Mouse (Mus musculus): ENCODE measurements around the gene Zkscan1. TPM values are rescaled to one million over a fixed set of nuclear protein-coding genes. Genes with fewer than 3 reads are reported as not detected.
"Not testable (repeated sequence)": the region's sequence is repeated elsewhere in the genome, so short reads cannot be mapped to it uniquely, and the experiment has no call there.

Zkscan1 gene
- total RNA-seq (2021) (10 to 100 TPM; 14.0 to 15.3 TPM), polyA plus RNA-seq (2012; rRNA removed) (3.7 and 6.4 TPM in 2 replicates)
- long read RNA-seq, full-length matches to known transcripts: 7 of 7 reads
- long read RNA-seq, partial matches to known transcripts: 0 of 7 reads
- long read RNA-seq, other reads (novel, unspliced or antisense): 0 of 7 reads

GRCm38 (mm10) chr5:138084996-138085395 is at the start of gene Zkscan1:
Zkscan1 (plus strand) TSS chr5:138085084.
- Histone ChIP-seq H3K27me3 (ENCODE audit: control insufficient read depth, insufficient read depth, low read length) (no peaks in the 10 kb centered on the region), H3K4me3 (peak within 1 kb of the TSS; percentile 97), H3K4me1 (ENCODE audit: control insufficient read depth, insufficient read depth, low read length) (peaks cover 5% of the 10 kb centered on the region), H3K9ac (ENCODE audit: low read depth, low read length) (peak within 1 kb of the TSS; percentile 82), H3K79me2 (replicated peaks; ENCODE audit: control insufficient read depth, insufficient read depth, low read length) (peaks cover 4% of the 10 kb centered on the region), H3K36me3 (ENCODE audit: control insufficient read depth, insufficient read depth, low read length) (peaks cover 14% of the 10 kb centered on the region), H3K27ac (peak within 1 kb of the TSS; percentile 93)
- DNase-seq: peak; percentile 77 to 84
- peak; percentile 88 for TF ChIP-seq POLR2A (IDR thresholded peaks at IDR 0.05; ENCODE audit: insufficient read depth, low read depth, low read length)
- TF ChIP-seq CTCF (IDR thresholded peaks at IDR 0.05): no peak
- TF ChIP-seq EP300 (IDR thresholded peaks at IDR 0.05; ENCODE audit: insufficient read depth, low read depth, low read length): peak; percentile 67
- intact Hi-C loops (cut with DNase I): loop anchor here (2.0 kb wide), 1 partner anchor 32 kb away; the partner anchor contains the start of gene Zscan21
- WGBS: under 1% methylated on average over 27 of the region's 27 CpGs

GRCm38 (mm10) chr5:138052894-138053293 is 32.0 kb upstream of the Zkscan1 start, which contains the start of gene Smok3c:
Smok3c (plus strand) TSS chr5:138053194.
- H3K4me1 ChIP-seq (ENCODE audit: control insufficient read depth, insufficient read depth, low read length); H3K27ac ChIP-seq; H3K79me2 ChIP-seq (replicated peaks; ENCODE audit: control insufficient read depth, insufficient read depth, low read length); H3K36me3 ChIP-seq (ENCODE audit: control insufficient read depth, insufficient read depth, low read length); H3K9ac ChIP-seq (ENCODE audit: low read depth, low read length); intact Hi-C loops (cut with DNase I); H3K27me3 ChIP-seq (ENCODE audit: control insufficient read depth, insufficient read depth, low read length); H3K4me3 ChIP-seq; DNase-seq: not testable (repeated sequence)
- no CpG with 5 or more reads among the region's 5 CpGs for WGBS

- no peaks in the 10 kb centered on the region for H3K27me3 ChIP-seq (ENCODE audit: control insufficient read depth, insufficient read depth, low read length)
- 82% methylated on average over 4 of the region's 4 CpGs for whole genome bisulfite sequencing
- H3K4me3 ChIP-seq: no peak overlapping the region
- no peak overlapping the region for H3K27ac ChIP-seq
- no peak for TF ChIP-seq POLR2A (IDR thresholded peaks at IDR 0.05; ENCODE audit: insufficient read depth, low read depth, low read length)
- TF ChIP-seq EP300 (IDR thresholded peaks at IDR 0.05; ENCODE audit: insufficient read depth, low read depth, low read length): no peak
- TF ChIP-seq CTCF (IDR thresholded peaks at IDR 0.05): no peak
- H3K36me3 ChIP-seq (ENCODE audit: control insufficient read depth, insufficient read depth, low read length): no peaks in the 10 kb centered on the region
- no peak for DNase-seq
- intact Hi-C loops (cut with DNase I): no loop called here
- H3K4me1 ChIP-seq (ENCODE audit: control insufficient read depth, insufficient read depth, low read length): no peaks in the 10 kb centered on the region
- no peak overlapping the region for H3K9ac ChIP-seq (ENCODE audit: low read depth, low read length)
- H3K79me2 ChIP-seq (replicated peaks; ENCODE audit: control insufficient read depth, insufficient read depth, low read length): no peaks in the 10 kb centered on the region
These were observed 11.1 kb upstream of the Zkscan1 start for GRCm38 (mm10) chr5:138073803-138074202.

- no peak for DNase-seq
- intact Hi-C loops (cut with DNase I): no loop called here
- Histone ChIP-seq H3K36me3 (ENCODE audit: control insufficient read depth, insufficient read depth, low read length) (no peaks in the 10 kb centered on the region), H3K4me3 (no peak overlapping the region), H3K79me2 (replicated peaks; ENCODE audit: control insufficient read depth, insufficient read depth, low read length) (no peaks in the 10 kb centered on the region), H3K9ac (ENCODE audit: low read depth, low read length) (no peak overlapping the region), H3K27ac (no peak overlapping the region), H3K4me1 (ENCODE audit: control insufficient read depth, insufficient read depth, low read length) (no peaks in the 10 kb centered on the region), H3K27me3 (ENCODE audit: control insufficient read depth, insufficient read depth, low read length) (no peaks in the 10 kb centered on the region)
- 54% methylated on average over 3 of the region's 3 CpGs for WGBS
- TF ChIP-seq CTCF (IDR thresholded peaks at IDR 0.05): no peak
- TF ChIP-seq EP300 (IDR thresholded peaks at IDR 0.05; ENCODE audit: insufficient read depth, low read depth, low read length): no peak
- TF ChIP-seq POLR2A (IDR thresholded peaks at IDR 0.05; ENCODE audit: insufficient read depth, low read depth, low read length): no peak
These were observed 9.2 kb upstream of the Zkscan1 start for GRCm38 (mm10) chr5:138075684-138076083.

GRCm38 (mm10) chr5:138076148-138076547 is 8.7 kb upstream of the Zkscan1 start:
- WGBS: 62% methylated on average over 2 of the region's 2 CpGs
- no peak for TF ChIP-seq POLR2A (IDR thresholded peaks at IDR 0.05; ENCODE audit: insufficient read depth, low read depth, low read length)
- no peak for TF ChIP-seq EP300 (IDR thresholded peaks at IDR 0.05; ENCODE audit: insufficient read depth, low read depth, low read length)
- no peak for TF ChIP-seq CTCF (IDR thresholded peaks at IDR 0.05)
- intact Hi-C loops (cut with DNase I): no loop called here

GRCm38 (mm10) chr5:138080456-138080855 is 4.4 kb upstream of the Zkscan1 start:
- Histone ChIP-seq H3K4me1 (ENCODE audit: control insufficient read depth, insufficient read depth, low read length) (0 out of 2 replicates have a peak, but pooled peaks cover 1% of the 10 kb centered on the region), H3K9ac (ENCODE audit: low read depth, low read length) (no peak overlapping the region), H3K36me3 (ENCODE audit: control insufficient read depth, insufficient read depth, low read length) (no peaks in the 10 kb centered on the region), H3K4me3 (no peak overlapping the region), H3K79me2 (replicated peaks; ENCODE audit: control insufficient read depth, insufficient read depth, low read length) (no peaks in the 10 kb centered on the region; the same call in none of the 2 replicates), H3K27ac (no peak overlapping the region), H3K27me3 (ENCODE audit: control insufficient read depth, insufficient read depth, low read length) (no peaks in the 10 kb centered on the region)
- no peak for DNase-seq
- intact Hi-C loops (cut with DNase I): no loop called here
- TF ChIP-seq POLR2A (IDR thresholded peaks at IDR 0.05; ENCODE audit: insufficient read depth, low read depth, low read length) (no peak), CTCF (IDR thresholded peaks at IDR 0.05) (no peak), EP300 (IDR thresholded peaks at IDR 0.05; ENCODE audit: insufficient read depth, low read depth, low read length) (no peak)
- 77% methylated on average over 5 of the region's 5 CpGs for WGBS

More at GRCm38 (mm10) chr5:138076148-138076547, 8.7 kb upstream of the Zkscan1 start:
- Histone ChIP-seq H3K27me3 (ENCODE audit: control insufficient read depth, insufficient read depth, low read length) (no peaks in the 10 kb centered on the region), H3K4me3 (no peak overlapping the region), H3K36me3 (ENCODE audit: control insufficient read depth, insufficient read depth, low read length) (no peaks in the 10 kb centered on the region), H3K4me1 (ENCODE audit: control insufficient read depth, insufficient read depth, low read length) (no peaks in the 10 kb centered on the region), H3K9ac (ENCODE audit: low read depth, low read length) (no peak overlapping the region), H3K27ac (no peak overlapping the region), H3K79me2 (replicated peaks; ENCODE audit: control insufficient read depth, insufficient read depth, low read length) (no peaks in the 10 kb centered on the region)
- DNase-seq: no peak

Data from heart, adult 2 months (tissue).